Mouse (Mus musculus): ENCODE results near the gene Ypel3.

The Ypel3 gene

DNA sequence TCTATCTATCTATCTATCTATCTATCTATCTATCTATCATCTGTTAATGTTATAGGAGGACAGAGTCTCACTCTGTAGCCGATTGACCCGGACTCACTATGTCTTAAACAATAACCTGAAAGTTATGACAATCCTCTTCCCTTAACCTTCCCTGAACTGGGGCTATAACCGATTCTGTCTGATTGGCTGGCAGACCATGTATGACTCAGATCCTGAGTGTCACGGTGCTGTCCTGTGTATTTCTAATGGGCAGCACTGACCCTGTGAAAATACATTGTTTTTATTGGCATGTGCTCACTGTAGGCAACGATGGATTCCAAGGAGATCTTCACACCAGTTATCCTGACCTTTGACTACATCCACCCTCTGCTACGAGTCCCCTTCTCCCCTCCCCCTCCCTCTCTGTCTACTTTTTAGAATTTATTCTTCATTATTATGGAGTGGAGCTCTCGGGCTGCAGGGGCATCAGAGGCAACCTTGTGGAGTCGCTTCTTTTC lies 39.0 kb downstream of the Ypel3 start:
- no peak for DNase-seq (ENCODE audit: low read depth, low spot score)

GRCm38 (mm10) chr7:126816494-126816893 lies 39.7 kb downstream of the Ypel3 start:
- no peak for DNase-seq (ENCODE audit: low read depth, low spot score)

DNA sequence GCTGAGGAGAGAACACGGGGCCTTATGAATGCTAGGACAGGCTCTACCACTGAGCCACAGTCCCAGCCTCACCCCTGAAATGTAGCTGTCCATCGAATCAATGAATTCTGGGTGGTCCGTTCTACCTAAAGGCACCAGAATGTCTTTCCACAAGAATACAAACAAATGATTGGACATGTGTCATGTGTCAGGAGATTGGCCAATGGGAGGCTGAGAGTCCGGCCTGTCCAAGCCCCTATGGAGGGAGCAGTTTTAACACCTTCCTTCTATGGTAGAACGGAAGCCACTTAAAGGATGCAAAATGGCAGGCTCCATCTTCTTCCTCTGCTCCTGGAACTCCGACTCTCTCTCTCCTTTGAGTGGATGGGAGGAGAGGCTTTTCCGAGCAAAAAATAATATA lies 40.8 kb downstream of the Ypel3 start:
- DNase-seq (ENCODE audit: low read depth, low spot score) = no peak

GRCm38 (mm10) chr7:126818818-126819217 lies 42.1 kb downstream of the Ypel3 start:
- DNase-seq (ENCODE audit: low read depth, low spot score) = no peak

DNA sequence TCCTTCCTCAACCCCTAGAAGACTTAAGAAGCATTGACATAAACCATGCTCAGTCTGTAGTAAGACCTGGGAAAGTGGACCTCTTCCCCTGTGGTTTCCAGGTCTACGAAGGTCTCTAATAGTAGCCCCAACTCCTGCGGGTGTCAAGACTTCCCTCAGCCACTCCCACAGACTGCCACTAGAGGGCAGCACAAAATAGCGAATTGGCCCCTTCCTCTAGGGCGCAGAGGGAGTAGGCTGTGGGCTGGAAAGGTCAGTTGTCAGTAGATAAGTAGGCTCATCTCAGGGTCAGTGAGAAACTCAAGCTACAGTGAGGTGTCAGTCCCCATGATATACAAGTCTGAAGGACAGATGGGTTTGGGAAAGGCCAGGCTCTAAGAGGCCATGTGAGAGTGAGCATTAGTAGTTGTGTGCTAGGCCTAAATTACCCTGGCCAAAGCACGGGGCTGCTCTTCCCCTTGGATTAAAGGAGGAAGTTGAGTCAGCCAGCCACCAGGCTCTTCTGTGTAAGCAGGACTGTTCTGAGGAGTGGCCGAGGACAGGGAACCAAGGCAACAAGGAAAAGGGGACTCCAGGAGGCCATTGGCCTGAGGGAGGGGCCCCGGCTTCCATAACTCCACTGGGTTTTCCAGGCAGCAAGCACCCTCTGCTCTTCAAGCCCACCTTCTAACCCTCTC lies 45.2 kb downstream of the Ypel3 start:
- DNase-seq (ENCODE audit: low read depth, low spot score) = no peak

DNA sequence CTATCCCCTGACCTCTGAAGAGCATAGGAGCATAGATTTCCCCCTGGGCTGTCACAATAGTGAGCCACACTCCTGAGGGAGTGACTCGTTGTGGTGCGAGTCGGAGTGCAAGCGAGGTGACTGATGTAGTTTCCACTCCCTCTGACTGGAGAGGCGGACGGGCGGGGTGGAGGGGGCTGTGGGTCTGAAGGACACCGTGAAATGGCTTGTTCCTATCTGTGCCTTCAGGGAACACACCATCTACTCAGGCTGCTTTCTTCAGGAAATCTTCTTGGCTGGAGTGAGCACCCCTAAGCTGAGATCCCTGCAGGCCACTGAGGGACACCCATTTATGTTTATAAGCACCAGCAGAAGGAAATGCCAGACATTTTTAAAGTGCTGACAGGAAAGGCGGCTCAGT lies 46.0 kb downstream of the Ypel3 start:
- no peak for DNase-seq (ENCODE audit: low read depth, low spot score)

- DNase-seq (ENCODE audit: low read depth, low spot score) = no peak
Measured at GRCm38 (mm10) chr7:126823202-126823711, 46.5 kb downstream of the Ypel3 start.

DNA sequence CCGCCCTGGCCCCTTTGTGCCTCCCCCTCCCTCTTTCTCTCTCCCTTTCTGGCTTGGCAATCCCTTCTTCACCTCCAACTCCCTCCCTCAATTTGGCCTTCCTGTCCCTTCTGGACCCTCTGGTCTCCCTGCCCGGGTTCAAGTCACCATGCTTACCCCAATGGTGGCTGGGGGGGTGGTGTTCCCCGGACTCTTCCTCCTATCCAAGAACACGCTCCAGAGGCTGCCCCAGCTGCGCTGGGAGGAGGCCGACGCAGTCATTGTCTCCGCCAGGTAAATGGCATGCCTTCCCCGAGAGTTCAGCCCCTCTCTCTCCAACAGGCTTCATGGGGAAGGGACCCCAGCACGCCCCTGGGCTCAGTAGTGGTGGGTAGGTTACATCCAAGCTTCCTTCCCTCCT lies 47.2 kb downstream of the Ypel3 start:
- no peak for DNase-seq (ENCODE audit: low read depth, low spot score)

DNA sequence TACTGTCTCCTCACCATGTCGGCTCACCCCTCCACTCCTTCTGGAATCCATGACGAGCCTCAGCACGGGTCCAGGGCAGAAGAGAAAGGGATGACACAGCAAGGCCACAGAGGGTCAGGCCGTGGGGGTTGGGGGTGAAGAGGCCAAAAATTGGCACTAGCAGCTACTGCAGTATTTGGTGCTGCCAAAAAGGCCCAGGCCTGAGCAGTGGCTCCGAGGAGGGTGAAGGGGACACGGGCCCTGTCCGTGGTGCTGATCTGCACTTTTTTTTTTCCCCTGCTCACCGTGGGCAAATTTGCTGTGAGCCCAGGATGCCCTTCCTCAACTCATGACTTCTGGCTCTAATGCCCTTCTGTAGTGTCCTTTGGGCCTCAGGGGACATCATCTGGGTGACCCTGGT lies 48.6 kb downstream of the Ypel3 start:
- DNase-seq (ENCODE audit: low read depth, low spot score) = no peak

DNA sequence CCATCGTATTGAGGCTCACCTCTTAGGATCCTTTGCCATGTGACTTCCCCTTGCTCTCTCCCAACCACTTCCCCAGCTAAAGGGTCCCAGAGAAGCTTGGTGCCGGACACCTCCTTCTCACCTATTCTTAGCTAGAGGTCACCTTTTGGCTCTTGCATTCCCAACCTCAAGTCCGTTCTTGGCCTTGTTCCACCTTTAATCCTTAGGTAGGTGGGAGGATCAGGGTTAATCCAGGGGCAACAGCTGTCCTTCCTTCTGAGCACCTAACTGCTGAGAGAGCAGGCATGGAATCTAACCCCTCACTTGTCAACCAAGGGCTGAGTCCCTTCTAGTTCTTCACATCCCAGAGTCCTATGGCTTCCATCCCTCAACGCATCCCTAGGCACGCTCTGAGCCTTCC lies 49.2 kb downstream of the Ypel3 start:
- no peak for DNase-seq (ENCODE audit: low read depth, low spot score)

All from brain, embryonic 18.5 days (tissue).